Mouse (Mus musculus) kidney, embryonic 15.5 days (tissue): ENCODE data around the gene Ablim2. TPM values are rescaled to one million over a fixed set of nuclear protein-coding genes. Genes with fewer than 3 reads are reported as not detected.
A peak's percentile ranks its signal among the peaks of the same experiment; 100 is the strongest.

Source experiments
- ATAC-seq: fragments of 200-750 bp; cut with Nextera tagmentation; replicated peaks from 2 replicates; pipeline ENCODE4 v1.8.0; 2017; ENCODE audit warnings: moderate TSS enrichment; ENCODE audit not compliant: low FRiP score
- H3K27ac ChIP-seq: fragments of 300-500 bp; sonication (generic); 2 replicates; pipeline ENCODE4 v1.5.1; 2015; ENCODE audit warnings: mild to moderate bottlenecking, inconsistent platforms
- H3K27me3 ChIP-seq: fragments of 300-500 bp; sonication (generic); 2 replicates; pipeline ENCODE4 v1.6.1; 2015; ENCODE audit warnings: inconsistent platforms
- H3K36me3 ChIP-seq: fragments of 300-500 bp; sonication (generic); 2 replicates; pipeline ENCODE4 v1.6.1; 2015; ENCODE audit warnings: inconsistent platforms
- H3K4me1 ChIP-seq: fragments of 300-500 bp; sonication (generic); 2 replicates; pipeline ENCODE4 v1.6.1; 2015; ENCODE audit warnings: inconsistent platforms
- H3K4me2 ChIP-seq: fragments of 300-500 bp; sonication (generic); 2 replicates; pipeline ENCODE4 v1.6.1; 2015; ENCODE audit warnings: moderate library complexity, mild to moderate bottlenecking, inconsistent platforms
- H3K4me3 ChIP-seq: fragments of 300-500 bp; sonication (generic); replicated peaks from 2 replicates; pipeline ENCODE4 v1.5.1; 2015; ENCODE audit warnings: mild to moderate bottlenecking, inconsistent platforms
- H3K9ac ChIP-seq: fragments of 300-500 bp; sonication (generic); 2 replicates; pipeline ENCODE4 v1.6.1; 2015; ENCODE audit warnings: mild to moderate bottlenecking, inconsistent platforms
- H3K9me3 ChIP-seq: fragments of 300-500 bp; sonication (generic); replicated peaks from 2 replicates; pipeline ENCODE4 v1.6.1; 2016; ENCODE audit warnings: inconsistent platforms
- WGBS: fragments of 180-500 bp; shearing (Covaris S2); methylation state at CpG from one replicate; pipeline ENCODE4 v1.1.7; 2015; ENCODE audit warnings: mixed read lengths; 5-methylcytosine and 5-hydroxymethylcytosine counted together
- polyA plus RNA-seq: library from polyadenylated mRNA; unstranded; fragments of >200 nt; fragmentation: Nextera tagmentation; extraction: Ambion mirVana; gene quantifications from 2 replicates; pipeline ENCODE4 v1.2.1, GENCODE M21; 2015

The Ablim2 gene
- polyA plus RNA-seq, 1 experiment from 2014 or later, result 1.7 TPM

DNA sequence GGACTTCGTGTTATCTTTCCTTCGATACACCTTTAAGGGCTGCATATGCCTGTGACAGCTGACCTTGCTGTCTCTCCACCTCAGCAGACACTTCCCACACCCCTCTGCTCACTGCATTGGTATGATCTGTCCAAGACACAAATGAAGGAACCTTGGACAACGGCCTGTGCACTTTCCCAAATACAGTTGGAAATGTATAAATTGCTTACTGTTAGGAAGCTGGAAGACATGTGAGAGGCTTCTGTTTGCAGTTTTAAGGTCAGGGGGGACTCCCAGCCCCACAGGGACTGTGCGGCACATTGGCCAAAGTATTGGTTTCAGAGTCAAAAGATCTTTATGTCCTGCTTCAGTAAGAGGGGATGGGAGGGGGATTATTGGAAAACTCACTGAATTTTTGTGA lies 149.4 kb downstream of the Ablim2 start:
- Histone ChIP-seq H3K27ac (peak overlapping the region; percentile 84), H3K4me1 (peaks cover 75% of the 10 kb centered on the region), H3K27me3 (no peaks in the 10 kb centered on the region), H3K36me3 (peaks cover 6% of the 10 kb centered on the region; the same call in 1 of the 2 replicates), H3K9me3 (no peaks in the 10 kb centered on the region), H3K4me2 (no peak overlapping the region), H3K4me3 (no peak overlapping the region), H3K9ac (no peak overlapping the region)
- 46% methylated on average over 4 of the region's 4 CpGs for WGBS
- no peak for ATAC-seq

DNA sequence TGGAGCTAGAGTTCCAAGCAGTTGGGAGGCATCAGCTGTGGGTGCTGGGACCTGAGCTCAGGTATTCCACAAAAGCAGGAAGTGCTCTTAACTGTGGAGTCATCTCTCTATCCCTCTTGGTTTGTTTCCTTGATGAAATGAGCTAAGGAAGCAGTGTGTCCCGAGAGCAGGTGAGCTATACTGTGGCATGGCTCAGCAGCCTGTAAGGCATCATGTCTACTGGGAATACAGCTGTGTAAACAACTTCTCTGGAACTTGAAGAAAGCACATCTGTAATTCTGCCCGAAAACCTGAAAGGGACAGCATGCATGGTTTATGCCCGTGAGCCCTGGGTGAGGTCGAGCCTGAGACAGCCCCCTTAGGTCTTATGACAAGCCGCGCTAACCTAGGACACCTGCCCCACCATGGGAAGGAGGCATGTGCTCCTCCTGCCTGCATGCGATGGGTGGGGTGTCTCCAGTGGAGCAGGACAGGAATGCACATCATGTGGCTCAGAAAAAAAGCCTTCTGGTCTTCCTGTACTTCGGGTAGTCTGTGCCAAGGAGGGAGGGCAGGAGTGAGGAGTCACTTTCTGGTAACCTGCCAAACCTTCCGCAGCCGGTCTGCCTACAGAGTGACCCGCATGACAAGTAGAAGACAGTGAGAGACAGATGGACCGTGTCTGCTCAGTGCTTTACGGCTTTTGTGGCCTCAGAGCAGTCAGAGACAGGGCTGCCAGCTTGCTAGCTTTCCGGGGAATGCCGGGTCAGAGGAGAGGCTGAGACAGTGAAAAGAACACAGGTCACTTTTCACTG lies 150.2 kb downstream of the Ablim2 start:
- WGBS, result 7% methylated on average over 15 of the region's 15 CpGs
- Histone ChIP-seq H3K27ac (peak overlapping the region; percentile 84), H3K36me3 (peaks cover 12% of the 10 kb centered on the region; the same call in 1 of the 2 replicates), H3K4me3 (0 out of 2 replicates have a peak overlapping the region, but pooled peaks have one; percentile 1), H3K4me2 (peak overlapping the region; percentile 44), H3K9me3 (no peaks in the 10 kb centered on the region), H3K9ac (no peak overlapping the region), H3K27me3 (no peaks in the 10 kb centered on the region), H3K4me1 (peaks cover 73% of the 10 kb centered on the region)
- ATAC-seq, result peak; percentile 91

DNA sequence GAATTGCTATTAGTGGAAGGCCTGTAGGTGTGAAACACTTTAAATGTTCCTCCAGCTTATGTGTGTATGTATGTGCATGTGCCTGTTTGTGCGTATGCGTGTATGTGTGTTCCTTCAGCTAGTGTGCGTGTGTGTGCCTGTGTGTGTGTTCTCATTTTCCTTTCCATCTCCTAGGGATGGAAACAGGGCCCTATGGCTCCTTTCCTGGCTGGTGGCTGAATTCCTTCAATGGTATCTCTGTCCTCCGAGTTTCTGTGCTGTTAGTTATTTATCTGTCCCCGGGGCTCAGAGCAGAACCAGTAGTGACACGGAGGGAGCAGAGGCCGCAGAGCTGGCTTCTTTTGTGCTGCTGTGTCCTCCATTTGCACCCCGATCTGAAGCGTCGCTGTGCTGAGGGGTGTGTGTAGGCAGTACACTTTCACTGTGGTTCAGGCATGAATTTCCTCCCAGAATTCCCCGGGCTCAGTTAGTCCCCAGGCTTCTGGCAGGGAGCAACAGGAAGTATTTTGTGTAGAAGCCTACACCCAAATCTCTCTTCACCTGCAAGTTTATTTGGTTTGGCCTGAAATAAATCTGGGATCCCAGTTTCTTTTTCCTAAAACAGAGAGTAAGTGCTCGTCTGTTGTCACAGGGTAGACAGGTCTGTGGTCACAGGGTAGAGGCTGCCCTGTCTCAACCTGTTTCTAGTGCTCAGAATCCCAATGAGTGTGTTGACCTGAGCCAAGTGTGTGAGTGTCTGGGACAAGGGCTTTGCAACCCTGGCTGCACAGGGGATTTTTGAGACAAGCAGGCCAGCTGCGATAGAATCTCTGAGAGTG lies 151.2 kb downstream of the Ablim2 start:
- no peak overlapping the region for H3K4me3 ChIP-seq
- H3K4me2 ChIP-seq, result peak overlapping the region; percentile 44
- no peak for ATAC-seq
- H3K9me3 ChIP-seq, result no peaks in the 10 kb centered on the region
- H3K4me1 ChIP-seq, result peaks cover 64% of the 10 kb centered on the region
- H3K36me3 ChIP-seq, result peaks cover 11% of the 10 kb centered on the region; the same call in 1 of the 2 replicates
- no peak overlapping the region for H3K9ac ChIP-seq
- no peaks in the 10 kb centered on the region for H3K27me3 ChIP-seq
- H3K27ac ChIP-seq, result peak overlapping the region; percentile 84
- WGBS, result 38% methylated on average over 13 of the region's 13 CpGs

DNA sequence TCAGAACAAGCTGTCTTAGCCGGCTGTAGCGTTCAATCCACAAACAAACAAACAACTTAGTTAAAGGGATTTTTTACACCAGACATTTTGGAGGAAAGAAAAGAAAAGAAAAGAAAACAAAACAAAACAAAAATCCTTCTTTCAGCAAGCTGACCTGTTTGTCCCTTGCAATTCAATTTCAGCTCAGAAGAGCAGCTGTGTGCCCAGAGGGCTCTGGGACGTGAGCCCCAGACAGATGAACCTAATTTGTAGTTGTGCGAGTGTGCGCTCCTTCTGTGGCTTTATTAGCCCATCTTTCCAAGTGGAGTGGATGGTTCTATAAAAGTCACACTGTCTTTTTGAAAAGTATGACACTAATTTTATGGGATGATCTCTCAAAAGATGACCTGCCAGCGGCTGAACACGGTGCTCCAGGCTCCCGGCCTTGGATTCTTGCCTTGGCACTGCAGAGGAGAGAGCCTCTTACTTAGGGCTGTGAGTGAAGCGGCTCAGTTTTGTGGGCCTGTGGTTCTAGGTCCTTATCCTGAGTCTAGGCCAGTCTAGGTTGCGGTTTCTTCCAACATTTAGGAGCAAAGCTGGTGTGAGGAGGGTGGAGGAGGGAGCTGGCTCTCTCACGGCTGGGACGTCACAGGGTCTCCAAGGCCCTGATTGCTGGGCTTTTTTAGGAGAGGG lies 158.1 kb downstream of the Ablim2 start:
- WGBS, result 75% methylated on average over 12 of the region's 12 CpGs
- no peak overlapping the region for H3K9ac ChIP-seq
- H3K4me3 ChIP-seq, result no peak overlapping the region
- H3K4me2 ChIP-seq, result no peak overlapping the region
- no peaks in the 10 kb centered on the region for H3K27me3 ChIP-seq
- H3K4me1 ChIP-seq, result peaks cover 66% of the 10 kb centered on the region
- no peaks in the 10 kb centered on the region for H3K9me3 ChIP-seq
- no peak for ATAC-seq
- H3K27ac ChIP-seq, result peak overlapping the region; percentile 57; the same call in 1 of the 2 replicates
- peaks cover 11% of the 10 kb centered on the region; the same call in 1 of the 2 replicates for H3K36me3 ChIP-seq

DNA sequence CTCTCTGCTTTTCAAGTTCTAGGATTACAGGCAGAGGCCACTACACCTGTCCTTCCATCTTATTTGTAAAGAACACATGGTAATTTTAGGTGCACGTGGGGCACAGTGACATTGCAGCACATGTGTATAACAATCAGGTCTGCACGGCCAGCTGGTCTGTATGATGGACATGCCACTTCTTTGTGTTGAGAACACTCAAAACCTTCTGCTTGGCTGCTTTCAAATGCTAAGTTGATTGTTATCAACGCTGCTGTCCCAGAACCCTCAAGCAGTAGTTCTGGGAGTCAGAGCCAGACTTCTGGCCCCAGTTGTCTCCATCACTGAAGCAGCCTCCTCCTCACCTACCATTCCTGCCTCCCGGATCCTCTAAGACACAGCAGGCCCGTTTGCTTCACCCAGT lies 159.0 kb downstream of the Ablim2 start:
- peaks cover 75% of the 10 kb centered on the region for H3K4me1 ChIP-seq
- peaks cover 11% of the 10 kb centered on the region; the same call in 1 of the 2 replicates for H3K36me3 ChIP-seq
- no peak overlapping the region for H3K9ac ChIP-seq
- H3K4me2 ChIP-seq, result no peak overlapping the region
- no peaks in the 10 kb centered on the region for H3K9me3 ChIP-seq
- H3K27me3 ChIP-seq, result no peaks in the 10 kb centered on the region
- 71% methylated on average over 5 of the region's 5 CpGs for WGBS
- H3K4me3 ChIP-seq, result no peak overlapping the region
- ATAC-seq, result no peak
- no peak overlapping the region for H3K27ac ChIP-seq

DNA sequence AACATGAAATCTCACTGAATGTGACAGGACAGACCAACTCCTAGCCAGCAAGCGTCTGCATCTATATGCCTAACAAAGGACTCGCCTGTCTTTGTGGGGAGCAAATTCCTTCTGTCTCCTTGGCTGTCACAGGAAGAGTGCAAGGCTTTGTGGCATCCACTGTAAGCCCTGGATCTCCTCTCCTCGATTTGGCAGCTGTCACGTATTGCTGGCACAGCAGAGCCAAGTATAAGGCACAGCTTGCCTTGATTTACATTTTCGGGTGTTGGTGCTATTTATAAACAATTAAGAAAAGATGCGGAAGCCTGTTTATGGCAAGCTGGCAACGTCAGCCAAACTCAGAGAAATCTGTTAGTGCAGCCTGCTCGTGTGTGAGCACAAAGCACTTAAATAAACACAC lies 160.7 kb downstream of the Ablim2 start:
- WGBS, result 24% methylated on average over 8 of the region's 8 CpGs
- no peak for ATAC-seq
- no peaks in the 10 kb centered on the region for H3K27me3 ChIP-seq
- H3K4me3 ChIP-seq, result no peak overlapping the region
- no peaks in the 10 kb centered on the region for H3K36me3 ChIP-seq
- H3K4me2 ChIP-seq, result no peak overlapping the region
- H3K9ac ChIP-seq, result no peak overlapping the region
- no peaks in the 10 kb centered on the region for H3K9me3 ChIP-seq
- peak overlapping the region; percentile 63 for H3K27ac ChIP-seq
- H3K4me1 ChIP-seq, result peaks cover 92% of the 10 kb centered on the region

DNA sequence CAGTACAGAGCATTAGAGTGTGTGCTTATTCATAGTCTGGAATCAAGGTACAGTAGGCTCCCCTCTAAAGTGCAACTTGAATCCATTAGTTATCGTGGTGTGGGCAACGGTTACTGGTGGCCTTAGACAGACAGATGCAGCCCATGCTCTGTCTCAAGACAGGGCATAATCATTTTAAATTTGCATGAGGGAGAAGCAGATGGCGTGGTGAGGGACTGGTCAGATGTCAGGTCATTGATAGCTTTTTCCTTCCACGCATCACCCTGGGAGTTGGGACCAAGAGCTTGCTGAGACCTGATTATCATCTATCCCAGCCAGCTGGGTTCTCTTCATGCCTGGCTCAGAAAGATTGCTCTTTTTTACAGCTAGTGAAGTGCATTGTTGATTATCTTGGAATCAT lies 162.4 kb downstream of the Ablim2 start:
- no peaks in the 10 kb centered on the region for H3K9me3 ChIP-seq
- no peak overlapping the region for H3K4me2 ChIP-seq
- no peak overlapping the region for H3K4me3 ChIP-seq
- 66% methylated on average over 4 of the region's 4 CpGs for WGBS
- no peak overlapping the region for H3K9ac ChIP-seq
- no peak overlapping the region for H3K27ac ChIP-seq
- ATAC-seq, result no peak
- peaks cover 94% of the 10 kb centered on the region for H3K4me1 ChIP-seq
- H3K36me3 ChIP-seq, result no peaks in the 10 kb centered on the region
- no peaks in the 10 kb centered on the region for H3K27me3 ChIP-seq

DNA sequence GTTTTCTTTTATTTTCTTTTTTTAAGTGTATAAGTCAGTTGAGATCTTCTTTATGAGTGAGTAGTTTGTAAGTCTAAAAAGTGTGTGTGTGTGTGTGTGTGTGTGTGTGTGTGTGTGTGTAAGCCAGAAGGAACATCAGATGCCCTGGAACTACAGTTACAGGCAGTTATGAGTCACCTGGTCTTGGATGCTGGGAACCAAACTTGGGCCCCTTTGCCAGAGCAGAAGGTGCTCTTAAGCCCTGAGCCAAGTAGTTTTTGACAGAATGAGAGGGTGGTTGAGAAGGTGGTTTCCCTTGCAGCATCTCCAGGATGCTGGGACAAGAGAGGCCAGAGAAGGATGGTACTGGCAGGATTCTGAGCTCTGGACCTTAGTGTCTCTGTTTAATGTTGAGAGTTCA lies 162.9 kb downstream of the Ablim2 start:
- H3K9ac ChIP-seq, result no peak overlapping the region
- H3K4me3 ChIP-seq, result no peak overlapping the region
- H3K9me3 ChIP-seq, result no peaks in the 10 kb centered on the region
- H3K27ac ChIP-seq, result peak overlapping the region; percentile 92
- H3K4me1 ChIP-seq, result peaks cover 94% of the 10 kb centered on the region
- no peaks in the 10 kb centered on the region for H3K36me3 ChIP-seq
- no peak overlapping the region for H3K4me2 ChIP-seq
- no peak for ATAC-seq
- H3K27me3 ChIP-seq, result no peaks in the 10 kb centered on the region

DNA sequence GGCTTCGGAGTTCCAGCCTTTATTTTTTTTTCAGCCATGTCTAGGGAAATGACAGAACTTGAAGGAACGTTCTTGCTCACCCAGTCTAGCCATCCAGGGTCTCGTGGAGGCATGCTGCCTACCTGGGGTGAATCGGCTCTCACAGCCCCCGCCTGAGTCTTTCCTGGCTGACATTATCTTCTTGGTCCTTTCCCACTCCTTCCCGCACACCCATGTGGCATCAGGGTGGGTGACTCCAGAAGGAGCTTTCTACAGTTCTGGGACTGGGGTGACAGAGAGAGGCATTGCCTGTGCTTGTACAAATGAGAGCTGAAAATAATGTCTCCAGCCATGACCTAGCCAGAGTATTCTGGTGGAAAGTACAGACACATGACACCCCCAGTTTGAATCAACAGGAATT lies 163.5 kb downstream of the Ablim2 start:
- no peaks in the 10 kb centered on the region for H3K27me3 ChIP-seq
- no peaks in the 10 kb centered on the region for H3K36me3 ChIP-seq
- H3K9ac ChIP-seq, result no peak overlapping the region
- no peaks in the 10 kb centered on the region for H3K9me3 ChIP-seq
- 71% methylated on average over 6 of the region's 6 CpGs for WGBS
- H3K27ac ChIP-seq, result peak overlapping the region; percentile 92
- H3K4me3 ChIP-seq, result no peak overlapping the region
- H3K4me1 ChIP-seq, result peaks cover 94% of the 10 kb centered on the region
- no peak for ATAC-seq
- H3K4me2 ChIP-seq, result peak overlapping the region; percentile 45; the same call in 1 of the 2 replicates

DNA sequence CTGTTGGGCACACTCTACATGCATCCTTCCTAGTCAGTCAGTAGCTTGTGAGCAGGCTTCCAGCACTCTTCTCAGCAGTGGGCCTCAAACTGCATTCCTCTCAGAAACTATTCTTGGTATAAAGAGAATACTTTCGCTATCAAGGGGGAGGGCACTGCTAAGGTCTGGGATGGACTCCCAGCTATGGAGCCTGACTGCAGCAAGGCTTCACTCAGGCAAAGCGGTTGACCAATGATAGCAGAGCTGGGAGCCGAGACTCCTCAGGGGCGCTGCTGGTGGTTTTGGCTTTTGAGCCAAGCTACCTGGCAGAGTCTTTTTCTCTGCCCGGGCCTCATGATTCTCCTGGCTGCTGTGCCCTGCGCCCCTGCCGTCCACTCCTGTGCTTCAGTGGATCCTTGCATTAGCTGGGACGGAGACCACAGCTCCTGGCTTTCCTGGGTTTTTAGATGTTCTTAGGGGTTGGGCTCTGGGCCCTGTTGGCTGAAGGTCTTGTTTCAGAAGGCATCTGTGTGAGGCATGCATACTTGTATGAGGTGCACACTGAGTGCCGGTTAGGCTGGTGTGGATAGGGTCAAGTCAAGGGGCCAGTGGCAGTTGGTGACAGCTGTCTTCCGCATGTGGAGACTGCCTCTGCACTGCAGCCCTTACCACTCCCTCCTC lies 164.0 kb downstream of the Ablim2 start:
- peak; percentile 89 for ATAC-seq
- Histone ChIP-seq H3K27me3 (no peaks in the 10 kb centered on the region), H3K4me2 (peak overlapping the region; percentile 45), H3K4me3 (no peak overlapping the region), H3K9me3 (no peaks in the 10 kb centered on the region), H3K4me1 (peaks cover 96% of the 10 kb centered on the region), H3K9ac (no peak overlapping the region), H3K36me3 (no peaks in the 10 kb centered on the region), H3K27ac (peak overlapping the region; percentile 92)
- WGBS, result 36% methylated on average over 10 of the region's 10 CpGs

DNA sequence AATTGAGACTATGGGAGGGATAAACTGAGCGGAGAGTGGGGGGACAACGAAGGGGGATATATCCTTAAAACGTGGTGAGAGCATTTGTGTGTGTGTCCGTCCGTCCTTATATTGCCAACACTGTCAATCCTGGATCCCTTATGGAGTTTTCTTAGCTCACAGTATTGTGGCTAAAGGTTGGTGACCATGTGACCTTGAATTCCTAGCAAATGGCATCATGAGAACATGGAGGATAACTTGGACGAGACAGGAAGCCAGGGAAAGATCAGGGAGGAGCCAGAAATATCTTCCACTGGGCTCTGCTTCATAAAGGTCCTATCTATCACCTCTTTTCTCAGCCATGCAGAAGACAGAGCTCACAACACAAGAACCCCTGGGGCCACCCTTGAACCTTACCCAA lies 165.8 kb downstream of the Ablim2 start:
- 0 out of 2 replicates have a peak overlapping the region, but pooled peaks have one; percentile 34 for H3K27ac ChIP-seq
- H3K9ac ChIP-seq, result no peak overlapping the region
- ATAC-seq, result no peak
- no peaks in the 10 kb centered on the region for H3K9me3 ChIP-seq
- H3K4me1 ChIP-seq, result peaks cover 90% of the 10 kb centered on the region
- 75% methylated on average over 6 of the region's 6 CpGs for WGBS
- no peak overlapping the region for H3K4me2 ChIP-seq
- no peaks in the 10 kb centered on the region for H3K27me3 ChIP-seq
- H3K4me3 ChIP-seq, result no peak overlapping the region
- H3K36me3 ChIP-seq, result no peaks in the 10 kb centered on the region
